Mouse (Mus musculus) natural killer cell, adult 2 months (primary cell): ENCODE measurements around the gene Chrm3.

ENCODE experiments used
- DNase-seq, 2 experiments: peaks; one replicate each; pipeline ENCODE4 v3.0.0; 2022; ENCODE audit warnings: low spot score in 2 of 2

The Chrm3 gene

GRCm38 (mm10) chr13:10236279-10236678 lies 124.4 kb downstream of the Chrm3 start:
- no peak for DNase-seq

- DNase-seq = no peak
Measured at GRCm38 (mm10) chr13:10235391-10236169, 125.1 kb downstream of the Chrm3 start.

GRCm38 (mm10) chr13:10220403-10220802 lies 140.2 kb downstream of the Chrm3 start:
- no peak for DNase-seq

- no peak for DNase-seq
Measured at GRCm38 (mm10) chr13:10212112-10212511, 148.5 kb downstream of the Chrm3 start.

- DNase-seq = no peak
Measured at GRCm38 (mm10) chr13:10210522-10211244, 150.0 kb downstream of the Chrm3 start.

GRCm38 (mm10) chr13:10199206-10199956 lies 161.3 kb downstream of the Chrm3 start:
- DNase-seq = no peak

- no peak for DNase-seq
Measured at GRCm38 (mm10) chr13:10189829-10190228, 170.8 kb downstream of the Chrm3 start.

- no peak for DNase-seq
Measured at GRCm38 (mm10) chr13:10187926-10188325, 172.7 kb downstream of the Chrm3 start.

GRCm38 (mm10) chr13:10183837-10184236 lies 176.8 kb downstream of the Chrm3 start:
- DNase-seq = no peak

- DNase-seq = peak in 1 of 2 experiments; percentile 43
Measured at GRCm38 (mm10) chr13:10182756-10183155, 177.9 kb downstream of the Chrm3 start.

GRCm38 (mm10) chr13:10170529-10170928 lies 190.1 kb downstream of the Chrm3 start:
- no peak for DNase-seq

GRCm38 (mm10) chr13:10163354-10163753 lies 197.3 kb downstream of the Chrm3 start:
- no peak for DNase-seq

GRCm38 (mm10) chr13:10157496-10157895 lies 203.2 kb downstream of the Chrm3 start:
- no peak for DNase-seq

- DNase-seq = no peak
Measured at GRCm38 (mm10) chr13:10140573-10140972, 220.1 kb downstream of the Chrm3 start.

- no peak for DNase-seq
Measured at GRCm38 (mm10) chr13:10138878-10139277, 221.8 kb downstream of the Chrm3 start.

- DNase-seq = no peak
Measured at GRCm38 (mm10) chr13:10131064-10131463, 229.6 kb downstream of the Chrm3 start.

- DNase-seq = no peak
Measured at GRCm38 (mm10) chr13:10112211-10112610, 248.4 kb downstream of the Chrm3 start.

GRCm38 (mm10) chr13:10109542-10109941 lies 251.1 kb downstream of the Chrm3 start:
- DNase-seq = no peak

- DNase-seq = peak in 1 of 2 experiments; percentile 12
Measured at GRCm38 (mm10) chr13:10107331-10107730, 253.3 kb downstream of the Chrm3 start.

- no peak for DNase-seq
Measured at GRCm38 (mm10) chr13:10090778-10091177, 269.9 kb downstream of the Chrm3 start.

- DNase-seq = no peak
Measured at GRCm38 (mm10) chr13:10086336-10086735, 274.3 kb downstream of the Chrm3 start.

GRCm38 (mm10) chr13:10081896-10082426 lies 278.7 kb downstream of the Chrm3 start:
- DNase-seq = no peak
